Mouse (Mus musculus) activated CD4-positive, CD25-positive, alpha-beta regulatory T cell (primary cell): Measurements from ENCODE around the gene Rnf169. TPM values are rescaled to one million over a fixed set of nuclear protein-coding genes. Genes with fewer than 3 reads are reported as not detected.

Experiments used
- polyA plus RNA-seq, 2 experiments: library from polyadenylated mRNA; unstranded; fragments of 100-300 nt; shearing (Covaris generic); gene quantifications; one replicate each; pipeline ENCODE4 v1.2.1; 2017

The Rnf169 gene
- polyA plus RNA-seq: 10 to 100 TPM in 1 of 2 experiments, 1 to 10 TPM in 1; 6.8 to 11.0 TPM

GRCm38 (mm10) chr7:99980132-99980591, at the start of gene Rnf169:
Gene Rnf169, minus strand, starts transcription at chr7:99980448.

GRCm38 (mm10) chr7:100005790-100006189, 25.5 kb upstream of the Rnf169 start, which contains the start of gene Chrdl2:
Gene Chrdl2, plus strand, starts transcription at chr7:100006172.

Other genes starting within 250 kb of the Rnf169 start
- gene Olfr521, start 216.9 kb downstream of the Rnf169 start, polyA plus RNA-seq: not detected
- gene Neu3, start 152.0 kb downstream of the Rnf169 start, polyA plus RNA-seq: 10 to 100 TPM; 15.4 to 29.8 TPM
- under 1 TPM in 1 of 2 experiments, not detected in 1; 0.24 TPM for gene Xrra1, start 121.3 kb downstream of the Rnf169 start, polyA plus RNA-seq
- gene Spcs2, start 117.0 kb downstream of the Rnf169 start, polyA plus RNA-seq: 100 to 1,000 TPM; 391 to 462 TPM
- gene Chrdl2, start 25.7 kb upstream of the Rnf169 start, polyA plus RNA-seq: under 1 TPM in 1 of 2 experiments, not detected in 1; 0.29 TPM
- 10 to 100 TPM; 36.4 to 45.9 TPM for gene Pold3, start 141.1 kb upstream of the Rnf169 start, polyA plus RNA-seq
- 1 to 10 TPM; 1.6 to 4.1 TPM for gene Lipt2, start 178.8 kb upstream of the Rnf169 start, polyA plus RNA-seq
- under 1 TPM in 1 of 2 experiments, not detected in 1; 0.22 TPM for gene Kcne3, start 196.1 kb upstream of the Rnf169 start, polyA plus RNA-seq
- gene Pgm2l1, start 246.9 kb upstream of the Rnf169 start, polyA plus RNA-seq: 1 to 10 TPM; 2.1 to 4.7 TPM